Mouse (Mus musculus) megakaryocyte, embryonic 14.5 days (primary cell): ENCODE data around the gene 3110082I17Rik.

Experiments used
- FLI1 ChIP-seq: IDR thresholded peaks from 2 replicates; pipeline ENCODE4 v1.6.1; 2012; ENCODE audit warnings: low read length, inconsistent platforms, mixed read lengths
- GATA1 ChIP-seq: IDR thresholded peaks from 3 replicates; pipeline ENCODE4 v1.6.1; 2012; ENCODE audit warnings: mixed read lengths, low read length, inconsistent platforms, borderline replicate concordance

DNA sequence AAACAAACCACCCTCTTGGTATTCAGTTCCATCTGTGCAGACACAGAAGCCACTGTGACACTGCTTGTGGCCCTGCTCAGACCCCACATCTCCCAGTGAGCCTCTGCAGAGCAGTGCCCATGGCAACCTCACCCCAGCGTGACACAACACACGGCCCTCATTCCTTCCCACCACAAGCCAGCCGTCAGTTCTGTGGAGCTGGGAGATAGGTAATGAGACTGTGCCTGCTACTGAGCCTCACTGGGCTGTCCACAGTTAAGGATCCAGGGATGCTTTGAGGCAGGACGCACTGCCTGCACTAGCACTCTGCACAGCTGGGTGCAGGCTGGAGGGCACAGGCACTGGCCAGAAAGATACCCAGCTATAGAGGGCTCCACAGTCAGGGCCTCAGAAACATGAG is 10.4 kb downstream of the 3110082I17Rik start:
- TF ChIP-seq GATA1 (no peak), FLI1 (no peak)
